Mouse (Mus musculus) thymus, adult 2 months (tissue): Measurements from ENCODE around the gene Tssk4.

Source experiments
- CTCF ChIP-seq: fragments of 200-500 bp; IDR thresholded peaks from 2 replicates; pipeline ENCODE4 v1.5.1; 2012; ENCODE audit warnings: mild to moderate bottlenecking, control low read depth, low read length, moderate library complexity, borderline replicate concordance; ENCODE audit not compliant: control insufficient read depth, poor library complexity, insufficient read depth; ENCODE audit errors: extremely low read depth
- POLR2A ChIP-seq: fragments of 200-500 bp; IDR thresholded peaks from 2 replicates; pipeline ENCODE4 v1.6.1; 2012; ENCODE audit warnings: mild to moderate bottlenecking, low read length, control low read depth, moderate library complexity; ENCODE audit not compliant: control insufficient read depth, poor library complexity, insufficient read depth; ENCODE audit errors: extremely low read depth

DNA sequence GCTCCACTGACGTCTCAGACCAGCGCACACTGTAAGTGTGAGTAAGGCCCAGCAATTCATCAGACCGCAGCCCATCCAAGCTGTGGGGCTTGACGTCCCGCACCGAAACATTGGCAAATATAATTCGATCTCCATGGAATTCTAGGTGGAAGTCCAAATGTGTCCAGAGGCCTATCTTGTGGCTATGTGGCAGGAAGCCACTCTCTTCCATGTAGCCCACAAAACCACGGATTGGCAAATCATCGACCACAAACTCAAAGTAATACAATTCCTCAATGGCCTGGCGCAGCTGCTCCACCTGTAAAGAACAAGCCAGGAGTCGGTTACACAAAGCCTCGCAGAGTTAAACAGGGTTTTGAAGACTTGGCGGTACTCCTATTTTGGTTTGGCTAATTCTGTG is 8.7 kb upstream of the Tssk4 start:
- TF ChIP-seq POLR2A (no peak), CTCF (no peak)
